Mouse (Mus musculus) macrophage (primary cell): ENCODE measurements at regions not wholly inside any gene's neighbourhood (a gene's known extent, or its start where the extent isn't known, plus 50 kb on each side); places are given as distances from the start of the nearest gene placed in this dataset.
"Not testable (repeated sequence)": the region's sequence is repeated elsewhere in the genome, so short reads cannot be mapped to it uniquely, and the experiment has no call there.

Experiments used
- H3K27ac ChIP-seq: fragments of 350-480 bp; formaldehyde crosslinking; 2 replicates; pipeline ENCODE4 v1.9.0; 2021
- H3K36me3 ChIP-seq: fragments of 350-480 bp; formaldehyde crosslinking; 2 replicates; pipeline ENCODE4 v1.9.0; 2021; ENCODE audit errors: inconsistent target
- H3K4me3 ChIP-seq: fragments of 350-480 bp; formaldehyde crosslinking; 2 replicates; pipeline ENCODE4 v1.9.0; 2021; ENCODE audit errors: inconsistent target
- H3K79me2 ChIP-seq: fragments of 350-480 bp; formaldehyde crosslinking; 2 replicates; pipeline ENCODE4 v1.9.0; 2021; ENCODE audit errors: inconsistent target
- WGBS: methylation state at CpG from one replicate; pipeline ENCODE4 v1.1.7; 2026; ENCODE audit warnings: inconsistent platforms; ENCODE audit not compliant: missing documents; 5-methylcytosine and 5-hydroxymethylcytosine counted together

- H3K27ac ChIP-seq: no peak overlapping the region
- H3K79me2 ChIP-seq: no peaks in the 10 kb centered on the region
- 79% methylated on average over 3 of the region's 3 CpGs for WGBS
- no peaks in the 10 kb centered on the region for H3K36me3 ChIP-seq
- H3K4me3 ChIP-seq: no peak overlapping the region
Observed at GRCm38 (mm10) chr14:96787917-96788316, 269.0 kb upstream of the Klhl1 start.

- H3K79me2 ChIP-seq: no peaks in the 10 kb centered on the region
- WGBS: 50% methylated on average over 1 of the region's 1 CpGs
Observed at GRCm38 (mm10) chr14:96787286-96787685, 268.4 kb upstream of the Klhl1 start.

GRCm38 (mm10) chr14:96775801-96776200, 256.9 kb upstream of the Klhl1 start:
- 71% methylated on average over 1 of the region's 1 CpGs for WGBS

More at GRCm38 (mm10) chr14:96787286-96787685, 268.4 kb upstream of the Klhl1 start:
- H3K36me3 ChIP-seq: no peaks in the 10 kb centered on the region
- H3K4me3 ChIP-seq: no peak overlapping the region
- H3K27ac ChIP-seq: no peak overlapping the region

GRCm38 (mm10) chr14:96760591-96760990, 241.7 kb upstream of the Klhl1 start:
- no peak overlapping the region for H3K27ac ChIP-seq
- H3K4me3 ChIP-seq: no peak overlapping the region
- 81% methylated on average over 8 of the region's 8 CpGs for WGBS
- no peaks in the 10 kb centered on the region for H3K79me2 ChIP-seq
- no peaks in the 10 kb centered on the region for H3K36me3 ChIP-seq

More at GRCm38 (mm10) chr14:96775801-96776200, 256.9 kb upstream of the Klhl1 start:
- Histone ChIP-seq H3K27ac (no peak overlapping the region), H3K4me3 (no peak overlapping the region), H3K79me2 (no peaks in the 10 kb centered on the region), H3K36me3 (no peaks in the 10 kb centered on the region)

GRCm38 (mm10) chr14:96733211-96733610, 214.3 kb upstream of the Klhl1 start:
- H3K27ac ChIP-seq: no peak overlapping the region
- no peaks in the 10 kb centered on the region for H3K36me3 ChIP-seq
- no peaks in the 10 kb centered on the region for H3K79me2 ChIP-seq
- H3K4me3 ChIP-seq: no peak overlapping the region
- WGBS: 80% methylated on average over 4 of the region's 4 CpGs

- no peak overlapping the region for H3K27ac ChIP-seq
- H3K79me2 ChIP-seq: no peaks in the 10 kb centered on the region
- H3K36me3 ChIP-seq: no peaks in the 10 kb centered on the region
- H3K4me3 ChIP-seq: no peak overlapping the region
Observed at GRCm38 (mm10) chr14:96697086-96697485, 178.2 kb upstream of the Klhl1 start.

GRCm38 (mm10) chr14:96690923-96691322, 172.0 kb upstream of the Klhl1 start:
- no peak overlapping the region for H3K27ac ChIP-seq
- 50% methylated on average over 1 of the region's 1 CpGs for WGBS
- H3K79me2 ChIP-seq: no peaks in the 10 kb centered on the region
- no peak overlapping the region for H3K4me3 ChIP-seq
- H3K36me3 ChIP-seq: no peaks in the 10 kb centered on the region

- WGBS: 59% methylated on average over 5 of the region's 5 CpGs
- Histone ChIP-seq H3K36me3 (no peaks in the 10 kb centered on the region), H3K79me2 (no peaks in the 10 kb centered on the region), H3K27ac (no peak overlapping the region), H3K4me3 (no peak overlapping the region)
Observed at GRCm38 (mm10) chr14:96683943-96684342, 165.0 kb upstream of the Klhl1 start.

- Histone ChIP-seq H3K79me2 (no peaks in the 10 kb centered on the region), H3K36me3 (no peaks in the 10 kb centered on the region), H3K27ac (no peak overlapping the region), H3K4me3 (no peak overlapping the region)
- 77% methylated on average over 3 of the region's 3 CpGs for WGBS
Observed at GRCm38 (mm10) chr14:96681740-96682139, 162.8 kb upstream of the Klhl1 start.

- Histone ChIP-seq H3K79me2 (no peaks in the 10 kb centered on the region), H3K4me3 (no peak overlapping the region), H3K27ac (no peak overlapping the region), H3K36me3 (no peaks in the 10 kb centered on the region)
- 71% methylated on average over 1 of the region's 1 CpGs for WGBS
Observed at GRCm38 (mm10) chr14:96676213-96676612, 157.3 kb upstream of the Klhl1 start.

GRCm38 (mm10) chr14:96668635-96669034, 149.7 kb upstream of the Klhl1 start:
- Histone ChIP-seq H3K79me2 (no peaks in the 10 kb centered on the region), H3K27ac (no peak overlapping the region), H3K36me3 (no peaks in the 10 kb centered on the region), H3K4me3 (no peak overlapping the region)
- 74% methylated on average over 2 of the region's 2 CpGs for WGBS

- Histone ChIP-seq H3K79me2 (no peaks in the 10 kb centered on the region), H3K36me3 (no peaks in the 10 kb centered on the region), H3K4me3 (no peak overlapping the region), H3K27ac (no peak overlapping the region)
- 88% methylated on average over 1 of the region's 1 CpGs for WGBS
Observed at GRCm38 (mm10) chr14:96656500-96656899, 137.6 kb upstream of the Klhl1 start.

- Histone ChIP-seq H3K79me2 (no peaks in the 10 kb centered on the region), H3K27ac (no peak overlapping the region), H3K4me3 (no peak overlapping the region), H3K36me3 (no peaks in the 10 kb centered on the region)
- WGBS: 66% methylated on average over 2 of the region's 2 CpGs
Observed at GRCm38 (mm10) chr14:96630291-96630690, 111.4 kb upstream of the Klhl1 start.

GRCm38 (mm10) chr14:96606736-96607135, 87.8 kb upstream of the Klhl1 start:
- H3K4me3 ChIP-seq: no peak overlapping the region
- WGBS: 68% methylated on average over 4 of the region's 4 CpGs
- no peaks in the 10 kb centered on the region for H3K79me2 ChIP-seq
- H3K27ac ChIP-seq: no peak overlapping the region
- no peaks in the 10 kb centered on the region for H3K36me3 ChIP-seq

GRCm38 (mm10) chr14:96601092-96601491, 82.2 kb upstream of the Klhl1 start:
- WGBS: 71% methylated on average over 1 of the region's 1 CpGs
- not testable (repeated sequence) for H3K79me2 ChIP-seq, H3K36me3 ChIP-seq, H3K27ac ChIP-seq, H3K4me3 ChIP-seq

- Histone ChIP-seq H3K36me3 (no peaks in the 10 kb centered on the region), H3K4me3 (no peak overlapping the region), H3K27ac (no peak overlapping the region), H3K79me2 (no peaks in the 10 kb centered on the region)
Observed at GRCm38 (mm10) chr14:96592051-96592450, 73.1 kb upstream of the Klhl1 start.
